Mouse (Mus musculus): ENCODE results near the gene Sod1. TPM values are rescaled to one million over a fixed set of nuclear protein-coding genes. Genes with fewer than 3 reads are reported as not detected.

Sod1 gene
- 1,253 and 1,286 TPM in 2 replicates for polyA plus RNA-seq (2016; fragmentation: Nextera tagmentation; extraction: Ambion mirVana)

DNA sequence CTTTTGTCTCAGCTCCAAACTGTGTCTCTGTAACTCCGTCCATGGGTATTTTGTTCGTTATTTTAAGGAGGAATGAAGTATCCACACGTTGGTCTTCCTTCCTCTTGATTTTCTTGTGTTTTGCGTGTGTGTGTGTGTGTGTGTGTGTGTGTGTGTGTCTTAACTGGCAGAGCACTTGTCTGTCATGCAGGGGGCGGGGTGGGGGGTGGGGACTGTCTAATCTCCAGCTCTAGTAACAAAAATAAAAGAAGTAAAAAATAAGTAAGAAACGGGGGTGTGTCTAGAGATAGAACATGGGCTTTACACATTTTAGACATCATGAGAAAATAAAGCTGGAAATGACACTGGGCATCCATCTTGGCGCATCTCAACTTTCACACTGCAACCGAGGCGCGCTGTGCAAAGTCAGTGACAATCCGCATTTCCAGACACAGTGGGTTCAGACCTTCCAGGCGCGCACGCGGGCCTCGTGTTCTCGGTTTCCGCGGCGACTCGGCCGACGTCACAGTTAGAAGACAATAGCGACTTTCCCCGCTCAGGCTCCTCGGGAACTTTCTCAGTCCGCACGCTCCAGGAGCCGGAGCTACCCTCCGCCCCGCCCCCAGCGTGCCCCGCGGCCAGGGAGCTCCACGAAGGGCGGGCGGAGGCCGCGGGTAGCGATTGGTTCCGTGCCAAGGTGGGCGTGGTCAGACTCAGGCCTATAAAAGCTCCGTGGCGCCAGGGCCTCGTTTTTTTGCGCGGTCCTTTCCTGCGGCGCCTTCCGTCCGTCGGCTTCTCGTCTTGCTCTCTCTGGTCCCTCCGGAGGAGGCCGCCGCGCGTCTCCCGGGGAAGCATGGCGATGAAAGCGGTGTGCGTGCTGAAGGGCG, at the start of gene Sod1:
TSS of gene Sod1 (plus strand) at position 729 of the 866 bp plus-strand sequence.
- peak; percentile 95 for DNase-seq (ENCODE audit: extremely low spot score, low spot score)
- Histone ChIP-seq H3K4me1 (peaks cover 43% of the 10 kb centered on the region), H3K36me3 (replicated peaks) (peaks cover 30% of the 10 kb centered on the region), H3K4me3 (peak within 1 kb of the TSS; percentile 97), H3K27ac (peak within 1 kb of the TSS; percentile 97), H3K9me3 (no peaks in the 10 kb centered on the region), H3K27me3 (ENCODE audit: poor library complexity, severe bottlenecking) (no peaks in the 10 kb centered on the region)
- 1% methylated on average over 63 of the region's 63 CpGs for WGBS

DNA sequence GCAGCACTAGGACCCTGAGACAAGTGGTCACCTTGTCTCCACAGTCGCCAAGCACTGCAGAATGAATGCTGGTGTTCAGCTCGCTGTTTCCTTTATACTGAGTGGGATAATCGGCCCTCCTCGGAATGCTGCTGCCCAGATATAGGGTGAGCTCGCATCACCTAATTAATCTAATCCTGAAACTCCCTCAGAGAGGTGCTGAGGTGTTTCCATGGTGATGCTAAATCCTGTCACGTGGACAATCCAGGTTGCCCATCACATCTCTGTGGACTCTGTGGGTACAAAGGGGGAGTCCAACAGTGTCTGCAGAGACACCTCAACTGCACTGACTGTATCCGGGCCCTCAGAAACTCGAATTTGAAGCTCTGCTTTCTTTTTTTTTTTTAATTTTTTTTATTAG, 49.1 kb upstream of the Sod1 start:
- Histone ChIP-seq H3K27ac (no peak overlapping the region), H3K4me1 (peaks cover 21% of the 10 kb centered on the region), H3K9me3 (no peaks in the 10 kb centered on the region), H3K4me3 (no peak overlapping the region), H3K27me3 (ENCODE audit: poor library complexity, severe bottlenecking) (no peaks in the 10 kb centered on the region), H3K36me3 (replicated peaks) (no peaks in the 10 kb centered on the region)
- WGBS: 29% methylated on average over 8 of the region's 8 CpGs
- DNase-seq (ENCODE audit: extremely low spot score, low spot score): no peak

DNA sequence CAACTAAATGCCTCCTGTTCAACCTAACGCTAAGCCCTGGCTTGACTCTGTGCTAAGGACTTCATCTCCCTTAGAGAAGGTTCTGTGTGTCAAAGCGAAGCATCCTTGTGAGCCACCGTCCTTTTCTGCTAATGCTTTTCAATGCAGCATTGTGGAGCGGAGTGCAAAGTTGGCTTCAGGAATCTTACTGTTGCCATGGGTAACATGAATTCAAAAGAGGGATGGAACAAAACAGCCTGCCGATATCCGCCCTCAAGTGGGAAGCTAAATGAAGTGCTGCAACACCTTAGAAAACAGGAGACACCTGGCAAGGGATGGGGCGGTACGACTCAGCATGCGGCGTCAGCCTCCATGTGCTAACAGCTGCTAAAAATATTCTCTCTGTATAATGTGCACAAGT, 44.1 kb upstream of the Sod1 start:
- H3K9me3 ChIP-seq: no peaks in the 10 kb centered on the region
- peak; percentile 30 for DNase-seq (ENCODE audit: extremely low spot score, low spot score)
- no peaks in the 10 kb centered on the region for H3K36me3 ChIP-seq (replicated peaks)
- no peak overlapping the region for H3K4me3 ChIP-seq
- H3K4me1 ChIP-seq: peaks cover 14% of the 10 kb centered on the region
- H3K27ac ChIP-seq: peak overlapping the region; percentile 44; the same call in 1 of the 2 replicates
- no peaks in the 10 kb centered on the region; the same call in 1 of the 2 replicates for H3K27me3 ChIP-seq (ENCODE audit: poor library complexity, severe bottlenecking)
- 49% methylated on average over 10 of the region's 10 CpGs for WGBS

GRCm38 (mm10) chr16:90177425-90177824, 43.1 kb upstream of the Sod1 start:
- H3K4me1 ChIP-seq: peaks cover 13% of the 10 kb centered on the region
- 84% methylated on average over 8 of the region's 8 CpGs for WGBS
- no peaks in the 10 kb centered on the region; the same call in 1 of the 2 replicates for H3K27me3 ChIP-seq (ENCODE audit: poor library complexity, severe bottlenecking)
- no peak overlapping the region for H3K27ac ChIP-seq
- H3K9me3 ChIP-seq: no peaks in the 10 kb centered on the region
- H3K4me3 ChIP-seq: no peak overlapping the region
- H3K36me3 ChIP-seq (replicated peaks): no peaks in the 10 kb centered on the region
- DNase-seq (ENCODE audit: extremely low spot score, low spot score): no peak

- Histone ChIP-seq H3K9me3 (no peaks in the 10 kb centered on the region), H3K4me1 (peaks cover 13% of the 10 kb centered on the region), H3K4me3 (no peak overlapping the region), H3K36me3 (replicated peaks) (no peaks in the 10 kb centered on the region), H3K27me3 (ENCODE audit: poor library complexity, severe bottlenecking) (no peaks in the 10 kb centered on the region; the same call in 1 of the 2 replicates), H3K27ac (no peak overlapping the region)
- DNase-seq (ENCODE audit: extremely low spot score, low spot score): no peak
- 97% methylated on average over 3 of the region's 3 CpGs for WGBS
Measured at GRCm38 (mm10) chr16:90178404-90178803, 42.1 kb upstream of the Sod1 start.

- no peak for DNase-seq (ENCODE audit: extremely low spot score, low spot score)
- no peak overlapping the region for H3K27ac ChIP-seq
- no peaks in the 10 kb centered on the region; the same call in 1 of the 2 replicates for H3K27me3 ChIP-seq (ENCODE audit: poor library complexity, severe bottlenecking)
- H3K9me3 ChIP-seq: no peaks in the 10 kb centered on the region
- peaks cover 13% of the 10 kb centered on the region for H3K4me1 ChIP-seq
- H3K36me3 ChIP-seq (replicated peaks): no peaks in the 10 kb centered on the region
- H3K4me3 ChIP-seq: no peak overlapping the region
- 92% methylated on average over 5 of the region's 5 CpGs for WGBS
Measured at GRCm38 (mm10) chr16:90179892-90180291, 40.7 kb upstream of the Sod1 start.

GRCm38 (mm10) chr16:90180975-90181374, 39.6 kb upstream of the Sod1 start:
- H3K9me3 ChIP-seq: no peaks in the 10 kb centered on the region
- H3K4me1 ChIP-seq: peaks cover 11% of the 10 kb centered on the region
- H3K27me3 ChIP-seq (ENCODE audit: poor library complexity, severe bottlenecking): no peaks in the 10 kb centered on the region; the same call in 1 of the 2 replicates
- no peak overlapping the region for H3K4me3 ChIP-seq
- 86% methylated on average over 6 of the region's 6 CpGs for WGBS
- DNase-seq (ENCODE audit: extremely low spot score, low spot score): no peak
- H3K36me3 ChIP-seq (replicated peaks): no peaks in the 10 kb centered on the region
- no peak overlapping the region for H3K27ac ChIP-seq

- peaks cover 4% of the 10 kb centered on the region for H3K4me1 ChIP-seq
- no peak overlapping the region for H3K4me3 ChIP-seq
- no peak overlapping the region for H3K27ac ChIP-seq
- no peaks in the 10 kb centered on the region for H3K9me3 ChIP-seq
- WGBS: 91% methylated on average over 8 of the region's 8 CpGs
- peaks cover under 1% of the 10 kb centered on the region; the same call in 1 of the 2 replicates for H3K27me3 ChIP-seq (ENCODE audit: poor library complexity, severe bottlenecking)
- no peaks in the 10 kb centered on the region for H3K36me3 ChIP-seq (replicated peaks)
- no peak for DNase-seq (ENCODE audit: extremely low spot score, low spot score)
Measured at GRCm38 (mm10) chr16:90181673-90182072, 38.9 kb upstream of the Sod1 start.

- Histone ChIP-seq H3K4me3 (no peak overlapping the region), H3K36me3 (replicated peaks) (no peaks in the 10 kb centered on the region), H3K27me3 (ENCODE audit: poor library complexity, severe bottlenecking) (peaks cover 3% of the 10 kb centered on the region; the same call in 1 of the 2 replicates), H3K27ac (no peak overlapping the region), H3K4me1 (peaks cover 6% of the 10 kb centered on the region; the same call in 1 of the 2 replicates), H3K9me3 (no peaks in the 10 kb centered on the region)
- WGBS: 87% methylated on average over 6 of the region's 6 CpGs
- DNase-seq (ENCODE audit: extremely low spot score, low spot score): no peak
Measured at GRCm38 (mm10) chr16:90184135-90184534, 36.4 kb upstream of the Sod1 start.

DNA sequence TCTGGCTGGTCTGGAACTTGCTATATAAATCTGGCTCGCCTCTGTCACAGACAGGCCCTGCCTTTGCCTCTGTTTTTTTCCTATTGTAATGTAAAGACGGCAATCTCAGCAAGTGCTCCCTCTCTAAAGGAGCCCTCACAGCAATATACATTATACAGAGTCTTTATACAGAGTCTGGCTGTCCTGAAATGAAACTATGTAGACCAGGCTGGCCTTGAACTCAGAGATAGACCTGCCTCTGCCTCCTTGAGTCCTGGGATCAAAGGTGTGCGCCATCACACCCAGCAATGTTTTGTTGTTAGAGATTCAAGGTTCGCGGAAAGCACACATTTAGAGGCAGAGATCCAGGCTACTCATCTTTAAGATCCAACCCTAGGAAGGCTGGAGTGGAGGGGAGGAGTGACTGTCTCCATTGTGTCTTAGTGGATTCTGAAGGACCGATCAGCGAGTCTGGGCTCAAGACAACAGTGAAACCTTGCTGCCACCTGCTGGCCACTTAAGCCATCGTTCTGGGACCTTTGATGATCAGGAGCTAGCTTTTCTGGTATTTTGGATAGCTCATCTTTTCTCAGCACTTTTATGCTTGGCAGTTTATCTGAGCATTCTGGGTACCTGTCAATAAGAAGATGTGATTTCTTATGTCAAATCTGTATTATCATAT, 34.5 kb upstream of the Sod1 start:
- H3K36me3 ChIP-seq (replicated peaks): no peaks in the 10 kb centered on the region
- H3K4me1 ChIP-seq: peaks cover 6% of the 10 kb centered on the region; the same call in 1 of the 2 replicates
- DNase-seq (ENCODE audit: extremely low spot score, low spot score): peak; percentile 71
- peaks cover 3% of the 10 kb centered on the region; the same call in 1 of the 2 replicates for H3K27me3 ChIP-seq (ENCODE audit: poor library complexity, severe bottlenecking)
- WGBS: 46% methylated on average over 8 of the region's 8 CpGs
- no peaks in the 10 kb centered on the region for H3K9me3 ChIP-seq
- H3K4me3 ChIP-seq: no peak overlapping the region
- H3K27ac ChIP-seq: no peak overlapping the region

- Histone ChIP-seq H3K27ac (no peak overlapping the region), H3K9me3 (no peaks in the 10 kb centered on the region), H3K4me3 (no peak overlapping the region), H3K4me1 (peaks cover 6% of the 10 kb centered on the region; the same call in 1 of the 2 replicates), H3K27me3 (ENCODE audit: poor library complexity, severe bottlenecking) (peaks cover 3% of the 10 kb centered on the region; the same call in 1 of the 2 replicates), H3K36me3 (replicated peaks) (no peaks in the 10 kb centered on the region)
- 47% methylated on average over 13 of the region's 13 CpGs for WGBS
- no peak for DNase-seq (ENCODE audit: extremely low spot score, low spot score)
Measured at GRCm38 (mm10) chr16:90187453-90187852, 33.1 kb upstream of the Sod1 start.

GRCm38 (mm10) chr16:90191289-90191688, 29.3 kb upstream of the Sod1 start:
- DNase-seq (ENCODE audit: extremely low spot score, low spot score): no peak
- Histone ChIP-seq H3K9me3 (no peaks in the 10 kb centered on the region), H3K27me3 (ENCODE audit: poor library complexity, severe bottlenecking) (peaks cover 3% of the 10 kb centered on the region; the same call in 1 of the 2 replicates), H3K27ac (no peak overlapping the region), H3K4me1 (peaks cover 6% of the 10 kb centered on the region; the same call in 1 of the 2 replicates), H3K4me3 (no peak overlapping the region), H3K36me3 (replicated peaks) (no peaks in the 10 kb centered on the region)
- WGBS: 83% methylated on average over 6 of the region's 6 CpGs

DNA sequence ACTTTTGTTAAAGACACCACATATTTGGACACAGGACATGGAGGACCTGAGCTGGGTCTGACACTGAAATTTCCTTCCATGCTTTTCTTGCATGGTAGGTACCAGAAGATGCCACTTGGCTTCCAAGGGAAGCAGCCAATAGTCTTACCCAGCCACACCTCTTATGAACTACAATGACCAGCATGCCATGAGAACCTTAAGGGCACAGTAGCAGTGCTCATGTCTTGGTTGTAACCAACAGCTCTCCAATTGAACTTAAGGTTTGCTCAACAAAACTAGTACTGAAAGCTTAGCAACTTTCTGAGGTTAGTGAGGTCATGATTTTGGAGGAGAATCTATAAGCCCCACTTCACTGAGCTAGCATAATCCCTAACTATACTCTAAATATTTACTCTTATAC, 26.8 kb upstream of the Sod1 start:
- H3K9me3 ChIP-seq: no peaks in the 10 kb centered on the region
- H3K4me3 ChIP-seq: no peak overlapping the region
- no peak overlapping the region for H3K27ac ChIP-seq
- H3K27me3 ChIP-seq (ENCODE audit: poor library complexity, severe bottlenecking): no peaks in the 10 kb centered on the region
- H3K36me3 ChIP-seq (replicated peaks): no peaks in the 10 kb centered on the region
- DNase-seq (ENCODE audit: extremely low spot score, low spot score): no peak
- peaks cover 16% of the 10 kb centered on the region for H3K4me1 ChIP-seq
